Mouse (Mus musculus) CD4-positive naive resting alpha-beta T cell, adult 57 days (primary cell): Measurements from ENCODE around the gene Dnajc10. TPM values are rescaled to one million over a fixed set of nuclear protein-coding genes. Genes with fewer than 3 reads are reported as not detected.

Experiments used
- total RNA-seq: library from RNA; stranded (reverse); gene quantifications from one replicate; pipeline ENCODE4 v1.2.4, GENCODE M21; 2023

Dnajc10 gene
- 40.3 TPM for total RNA-seq

DNA sequence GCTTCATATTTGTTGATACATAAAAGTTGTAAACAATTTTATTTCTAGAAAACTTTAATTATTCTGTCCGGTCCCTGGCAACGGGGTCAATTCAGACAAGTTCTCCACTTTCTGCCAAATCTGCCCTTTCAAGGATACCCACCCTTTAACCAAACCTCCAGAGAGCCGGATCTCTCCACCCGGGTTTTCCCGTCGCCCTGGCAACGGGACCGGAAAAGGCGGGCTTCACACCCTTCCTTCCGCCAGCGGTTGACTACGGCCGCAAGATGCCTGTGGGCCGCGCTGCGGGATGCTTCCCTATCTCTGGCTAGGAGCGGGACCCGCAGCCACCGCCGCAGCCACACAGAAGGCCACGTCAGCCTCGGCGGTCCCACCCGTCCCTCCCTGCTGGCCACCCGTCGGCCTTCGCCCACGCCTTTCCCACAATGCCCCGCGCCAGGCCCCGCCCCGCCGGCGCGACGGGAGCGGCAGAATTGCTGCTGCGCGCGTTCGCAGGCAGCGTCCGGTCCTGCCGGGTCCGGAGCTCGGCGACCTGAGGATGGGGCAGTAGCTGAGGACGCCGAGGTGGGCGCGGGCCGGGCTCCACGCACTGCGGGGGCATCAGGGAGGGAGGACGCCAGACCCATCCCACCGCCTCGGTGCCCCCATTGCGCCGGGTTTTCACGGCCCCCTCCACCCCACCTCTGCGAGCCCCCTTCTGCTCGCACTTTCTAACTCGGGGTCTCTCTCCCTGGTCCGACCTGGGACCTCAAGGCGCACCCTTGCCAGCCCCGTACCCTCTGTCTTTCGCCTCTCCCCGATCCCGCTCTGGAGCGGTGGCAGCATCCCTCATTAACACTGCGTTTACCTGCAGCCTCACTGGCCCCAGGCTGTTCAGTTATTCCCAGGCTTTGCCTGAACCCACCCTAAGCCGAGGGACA, at the start of gene Dnajc10:
Dnajc10 (plus strand) TSS at position 225 of the 920 bp plus-strand sequence.

DNA sequence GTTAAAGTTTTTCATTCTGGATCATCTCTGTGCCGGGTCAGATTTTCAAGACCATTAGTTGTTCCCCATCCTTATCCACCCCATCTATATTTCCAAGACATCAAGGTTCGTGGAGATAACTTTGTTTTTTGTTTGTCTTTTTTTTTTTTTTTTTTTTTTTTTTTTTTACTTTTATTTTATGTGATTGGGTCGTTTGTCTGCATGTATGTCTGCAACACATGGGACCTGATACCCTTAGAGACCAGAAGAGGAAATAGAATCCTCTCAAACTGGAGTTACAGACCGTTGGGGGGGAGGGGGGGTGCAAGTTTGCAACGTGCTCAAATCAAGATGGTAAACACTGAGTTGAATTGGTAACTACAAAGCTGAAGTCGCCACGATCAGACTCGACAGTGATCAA, 23.1 kb upstream of the Dnajc10 start, which contains the start of gene Prdx6b:
Prdx6b (plus strand) TSS at position 301 of the 400 bp plus-strand sequence.

Other genes starting within 250 kb of the Dnajc10 start
- gene Pde1a, start 186.0 kb upstream of the Dnajc10 start, total RNA-seq = not detected
- gene Prdx6b, start 23.0 kb upstream of the Dnajc10 start, total RNA-seq = not detected
- not detected for gene Frzb, start 132.2 kb downstream of the Dnajc10 start, total RNA-seq